Mouse (Mus musculus): ENCODE data around the gene Comt.

DNA sequence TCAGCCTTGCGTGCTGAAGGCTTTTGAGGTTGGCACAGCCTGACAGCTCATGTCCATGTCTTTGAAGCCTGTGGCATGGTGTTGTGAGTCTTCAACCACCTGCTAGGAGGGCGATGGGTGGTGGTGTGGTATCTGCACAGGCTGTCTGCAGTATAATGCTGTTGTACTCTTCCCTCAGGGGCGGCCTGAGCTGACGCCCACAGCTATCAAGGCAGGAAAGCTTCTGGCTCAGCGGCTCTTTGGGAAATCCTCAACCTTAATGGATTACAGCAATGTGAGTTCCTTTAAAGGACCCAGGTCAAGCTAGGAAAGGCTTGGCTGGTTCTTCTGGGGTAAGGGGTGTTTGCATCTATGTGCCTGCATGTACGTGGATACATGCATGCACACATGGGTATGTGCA, 45.3 kb upstream of the Comt start:
- TF ChIP-seq ZNF384 (IDR thresholded peaks at IDR 0.05; ENCODE audit: low read depth, low read length), result no peak
- TF ChIP-seq CHD2 (IDR thresholded peaks at IDR 0.05; ENCODE audit: low read depth, low read length), result no peak
- TF ChIP-seq ZC3H11A (IDR thresholded peaks at IDR 0.05; ENCODE audit: borderline replicate concordance, low read depth, low read length), result no peak
- no peak for TF ChIP-seq HCFC1 (IDR thresholded peaks at IDR 0.05; ENCODE audit: borderline replicate concordance, insufficient read depth, low read length)
- no peak for TF ChIP-seq MAFK (IDR thresholded peaks at IDR 0.05; ENCODE audit: insufficient read depth, low read depth, low read length)
